Mouse (Mus musculus): ENCODE measurements around the gene Poln.
A peak's percentile ranks its signal among the peaks of the same experiment; 100 is the strongest.

Gene Poln

GRCm38 (mm10) chr5:34168950-34169891, at the start of gene Poln, which contains the start of gene Haus3:
TSS of gene Poln (minus strand) at chr5:34169448.
TSS of gene Haus3 (minus strand) at chr5:34169527.
- DNase-seq (ENCODE audit: low read depth) = peak; percentile 99

DNA sequence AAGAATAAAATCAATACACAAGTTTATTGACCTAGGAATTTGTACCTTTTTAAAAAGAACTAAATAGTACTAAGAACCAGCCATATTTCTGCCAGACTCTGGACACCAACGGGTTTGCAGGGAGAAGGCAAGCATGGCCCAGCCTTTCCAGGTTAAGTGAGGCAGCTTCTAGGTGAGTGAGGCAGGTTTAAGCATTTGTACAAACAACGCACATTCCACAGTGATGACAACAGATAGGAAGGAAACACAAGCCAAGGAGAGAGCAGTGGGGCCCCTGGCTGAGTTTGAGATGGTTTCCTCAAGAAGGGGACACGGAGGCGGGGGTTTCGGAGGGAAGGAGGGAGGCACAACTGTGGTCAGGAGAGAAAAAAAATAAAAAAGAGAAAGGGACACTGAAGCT, 49.4 kb upstream of the Poln start:
- no peak for DNase-seq (ENCODE audit: low read depth)

DNA sequence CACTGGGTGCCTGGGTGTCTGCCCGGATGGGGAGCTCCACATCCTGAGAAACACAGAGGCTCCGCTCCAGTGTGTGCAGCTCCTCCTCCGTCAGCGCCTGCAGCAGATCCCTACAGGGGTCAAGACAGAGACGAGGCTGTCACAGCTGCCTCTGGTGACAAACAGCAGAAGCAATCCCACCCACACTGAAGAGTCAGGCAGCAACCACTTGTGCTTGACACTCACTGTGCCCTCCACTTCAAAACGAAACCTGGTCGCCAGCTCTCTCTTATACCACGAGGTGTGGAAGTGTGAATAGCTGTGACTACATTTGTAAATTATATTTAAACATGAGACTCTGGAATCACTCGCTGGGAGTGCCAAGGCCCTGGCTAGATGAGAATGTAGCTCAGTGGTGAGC, 48.5 kb upstream of the Poln start:
- DNase-seq (ENCODE audit: low read depth) = no peak

DNA sequence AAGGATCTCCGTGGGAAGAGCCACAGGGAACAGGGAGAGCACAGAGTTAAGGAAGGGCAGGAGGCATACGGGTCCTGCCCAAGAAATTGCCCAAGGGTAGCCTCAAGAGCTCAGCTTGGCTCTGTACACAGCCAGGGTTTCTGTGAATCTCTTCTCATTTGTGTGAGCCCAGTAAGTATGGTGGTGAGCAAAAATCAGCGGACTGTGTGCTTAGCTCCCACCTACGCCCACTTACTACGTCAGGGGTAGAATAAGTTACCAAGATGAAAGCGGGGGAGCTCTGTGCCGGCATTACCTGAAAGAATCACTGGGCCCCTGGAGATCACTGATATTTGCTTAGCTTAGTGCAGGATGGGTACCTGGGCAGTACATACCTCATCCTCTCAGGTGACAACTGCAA, 46.8 kb upstream of the Poln start:
- DNase-seq (ENCODE audit: low read depth) = no peak

DNA sequence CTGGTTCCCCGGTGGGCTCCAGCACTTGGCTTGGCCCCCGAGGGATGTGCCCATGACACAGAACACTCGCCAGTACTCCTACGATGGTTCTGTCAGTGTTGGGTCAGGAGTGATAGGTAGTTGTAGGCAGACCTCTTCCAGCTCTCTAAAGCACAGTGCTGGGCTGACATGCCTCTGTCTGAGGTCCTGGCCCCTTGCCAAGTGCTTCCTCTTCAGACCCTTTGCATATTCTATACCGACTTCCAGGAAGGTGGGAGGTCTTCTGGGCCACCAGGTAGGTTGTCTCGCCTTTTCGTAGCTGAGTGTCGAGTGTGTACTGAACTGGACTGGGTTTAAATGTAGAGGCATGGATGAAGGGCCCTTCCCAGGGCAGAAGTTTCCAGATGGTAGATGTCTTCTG, 44.4 kb upstream of the Poln start:
- DNase-seq (ENCODE audit: low read depth) = no peak

GRCm38 (mm10) chr5:34210279-34210678, 41.0 kb upstream of the Poln start:
- peak; percentile 90 for DNase-seq (ENCODE audit: low read depth)

DNA sequence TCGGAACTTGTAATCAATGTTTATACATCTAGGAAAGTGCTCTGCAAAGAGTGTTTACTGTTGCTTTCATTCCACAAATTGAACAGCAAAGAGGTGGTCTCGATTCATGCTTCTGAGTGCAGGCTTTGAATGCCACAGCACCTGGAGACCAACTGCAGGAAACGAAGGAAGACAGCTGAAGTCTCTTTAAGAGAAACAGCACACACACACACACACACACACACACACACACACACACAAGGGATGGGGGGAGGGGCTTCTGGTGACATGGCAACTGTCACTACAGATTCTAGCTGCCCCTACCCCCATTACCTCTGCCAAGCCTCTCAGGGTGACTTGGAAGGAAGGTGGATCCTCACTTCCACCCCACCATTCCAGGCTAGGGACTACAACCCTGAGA, 38.3 kb upstream of the Poln start:
- DNase-seq (ENCODE audit: low read depth) = no peak

DNA sequence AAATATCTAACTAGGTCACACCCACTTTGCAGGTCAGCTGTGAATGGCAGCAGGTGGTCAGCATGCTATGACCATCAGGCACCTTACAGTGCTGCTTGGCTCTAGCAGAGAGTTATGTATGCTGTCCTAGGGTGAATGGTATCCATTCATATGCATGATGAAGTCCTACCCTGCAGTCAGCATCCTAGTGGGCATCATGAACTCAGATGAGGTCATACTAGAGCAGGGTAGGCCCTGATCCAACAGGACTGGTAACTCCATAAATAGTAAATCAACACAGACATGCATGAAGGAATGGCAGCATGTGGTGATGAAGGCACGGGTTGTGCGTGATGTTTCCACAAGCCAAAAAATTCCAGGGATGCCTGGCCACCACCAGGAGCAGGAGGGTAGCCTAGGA, 36.5 kb upstream of the Poln start:
- no peak for DNase-seq (ENCODE audit: low read depth)

DNA sequence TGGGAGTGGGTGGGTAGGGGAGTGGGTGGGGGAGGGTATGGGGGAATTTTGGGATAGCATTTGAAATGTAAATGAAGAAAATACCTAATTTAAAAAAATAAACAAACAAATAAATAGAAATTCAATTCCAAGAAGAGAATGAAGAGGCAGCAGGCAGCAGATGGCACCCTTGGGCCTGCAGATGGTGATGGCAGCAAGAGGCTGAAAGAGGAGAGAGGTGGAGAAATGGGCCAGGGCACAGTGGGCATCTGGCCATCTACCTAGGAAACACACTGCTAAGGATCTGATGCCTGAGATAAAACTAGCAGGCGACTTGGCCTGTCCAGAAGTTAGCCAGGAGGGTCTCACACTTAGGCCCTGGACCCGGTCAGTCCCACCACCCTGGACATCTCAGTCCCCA, 35.7 kb upstream of the Poln start:
- DNase-seq (ENCODE audit: low read depth) = no peak

GRCm38 (mm10) chr5:34202006-34202405, 32.8 kb upstream of the Poln start:
- DNase-seq (ENCODE audit: low read depth) = peak; percentile 17

DNA sequence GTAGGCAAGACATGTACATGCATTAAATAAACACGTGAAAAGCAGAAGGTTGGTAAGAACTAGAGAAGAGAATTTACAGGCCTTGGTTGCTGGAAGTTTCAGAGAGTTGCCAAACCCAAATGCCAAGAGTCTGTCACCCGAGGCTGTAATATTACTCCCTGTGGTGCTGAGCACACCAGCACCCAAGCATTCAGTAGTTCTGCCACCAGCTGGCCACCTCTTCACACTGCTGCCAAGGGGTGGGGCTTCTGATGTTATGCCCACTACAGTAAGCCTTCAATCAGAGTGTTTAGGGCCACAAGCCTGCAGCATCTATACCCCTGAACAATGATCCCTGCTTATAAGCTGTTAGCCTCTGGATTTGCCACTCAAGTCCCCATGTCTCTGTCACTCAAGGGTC, 32.1 kb upstream of the Poln start:
- DNase-seq (ENCODE audit: low read depth) = peak; percentile 18

DNA sequence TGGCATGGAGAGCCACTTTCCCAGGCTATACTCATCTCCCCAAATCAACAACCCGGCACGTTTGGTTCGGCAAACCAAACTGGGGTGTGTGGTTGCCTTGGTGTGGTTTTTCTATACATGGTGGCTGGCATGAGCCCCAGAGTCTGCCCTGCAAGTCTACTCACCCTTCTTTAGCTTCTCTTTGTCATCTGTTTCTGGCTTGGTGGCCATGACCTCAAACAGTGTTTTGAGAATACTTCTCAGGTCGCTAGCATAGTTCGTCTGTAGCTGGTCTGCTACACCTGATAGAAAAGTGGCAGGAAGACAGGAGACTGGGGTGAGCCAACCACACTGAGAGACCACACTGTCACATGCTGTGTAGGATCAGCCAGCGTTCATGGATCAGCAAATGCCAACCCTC, 29.4 kb upstream of the Poln start:
- DNase-seq (ENCODE audit: low read depth) = no peak

GRCm38 (mm10) chr5:34197243-34197642, 28.0 kb upstream of the Poln start:
- no peak for DNase-seq (ENCODE audit: low read depth)

DNA sequence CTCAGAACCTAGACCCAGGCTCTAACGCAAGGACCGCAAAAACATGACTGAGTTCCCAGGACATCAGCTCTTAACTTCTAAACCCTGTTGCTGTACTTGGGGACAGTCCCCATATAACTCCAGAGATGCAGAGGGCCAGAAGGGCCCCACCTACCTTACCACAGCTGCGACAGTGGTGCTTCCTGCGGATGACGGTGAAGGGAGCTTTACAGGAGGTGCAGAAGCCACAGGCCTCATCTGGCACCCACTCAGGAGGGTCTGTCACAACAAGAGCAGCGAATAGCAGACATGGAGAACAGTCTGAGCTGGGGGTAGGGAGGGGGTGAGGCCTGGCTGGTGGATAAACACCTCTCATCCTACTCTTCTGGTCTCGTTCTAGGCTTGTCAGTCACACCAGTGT, 27.2 kb upstream of the Poln start:
- no peak for DNase-seq (ENCODE audit: low read depth)

GRCm38 (mm10) chr5:34195786-34196185, 26.5 kb upstream of the Poln start:
- DNase-seq (ENCODE audit: low read depth) = no peak

DNA sequence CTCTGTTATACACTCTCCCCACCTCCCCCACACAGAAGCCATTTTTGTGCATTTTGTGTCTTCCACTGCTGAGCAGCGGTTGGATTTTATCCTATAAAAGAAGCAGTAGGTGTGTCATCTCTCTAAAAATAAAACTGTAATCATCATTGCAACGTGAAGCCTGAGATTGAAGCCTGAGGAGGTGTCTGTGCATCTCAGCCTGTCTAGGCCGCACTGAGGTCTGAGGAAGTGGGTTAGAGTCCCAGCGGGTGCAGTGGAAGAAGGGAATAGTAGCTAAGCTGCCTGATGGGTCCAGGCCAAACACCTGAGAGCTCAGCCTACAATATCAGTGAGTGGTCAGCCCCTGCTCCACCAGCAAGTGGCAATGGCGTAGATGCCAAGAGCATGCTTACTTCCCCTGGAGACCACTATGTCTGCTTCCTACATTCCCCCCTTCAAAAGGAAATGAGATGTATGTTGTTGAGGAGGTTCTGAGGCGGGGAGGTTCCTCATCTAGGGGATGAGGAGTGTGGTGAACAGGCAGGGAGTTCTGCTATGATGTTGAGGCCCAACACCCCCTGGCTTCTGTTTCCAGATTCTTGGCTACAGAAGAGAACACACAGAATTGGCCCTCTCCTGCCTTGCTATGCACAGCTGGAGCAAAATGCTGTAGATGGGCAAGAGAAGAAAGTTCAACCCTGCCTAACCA, 25.9 kb upstream of the Poln start:
- no peak for DNase-seq (ENCODE audit: low read depth)

GRCm38 (mm10) chr5:34194426-34194825, 25.2 kb upstream of the Poln start:
- DNase-seq (ENCODE audit: low read depth) = no peak

DNA sequence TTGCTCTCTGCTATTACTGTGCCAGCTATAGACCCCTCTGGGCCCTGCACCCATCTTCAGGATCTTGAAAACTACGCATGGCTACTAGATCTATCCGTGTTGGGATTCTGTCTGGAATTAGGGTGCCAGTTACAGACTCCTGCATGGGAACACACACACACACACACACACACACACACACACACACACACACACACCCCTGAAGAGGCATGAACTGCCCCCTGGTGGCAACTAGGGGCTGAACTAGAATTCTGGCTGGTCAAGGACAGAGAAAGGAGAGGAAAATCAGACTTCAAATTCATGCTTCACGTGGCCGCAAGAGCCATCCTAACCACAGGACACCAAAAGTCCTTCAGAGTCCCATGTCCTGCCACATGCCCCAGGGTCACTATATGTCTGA, 22.6 kb upstream of the Poln start:
- peak; percentile 54 for DNase-seq (ENCODE audit: low read depth)

- peak; percentile 87 for DNase-seq (ENCODE audit: low read depth)
Measured at GRCm38 (mm10) chr5:34191021-34191420, 21.8 kb upstream of the Poln start.

DNA sequence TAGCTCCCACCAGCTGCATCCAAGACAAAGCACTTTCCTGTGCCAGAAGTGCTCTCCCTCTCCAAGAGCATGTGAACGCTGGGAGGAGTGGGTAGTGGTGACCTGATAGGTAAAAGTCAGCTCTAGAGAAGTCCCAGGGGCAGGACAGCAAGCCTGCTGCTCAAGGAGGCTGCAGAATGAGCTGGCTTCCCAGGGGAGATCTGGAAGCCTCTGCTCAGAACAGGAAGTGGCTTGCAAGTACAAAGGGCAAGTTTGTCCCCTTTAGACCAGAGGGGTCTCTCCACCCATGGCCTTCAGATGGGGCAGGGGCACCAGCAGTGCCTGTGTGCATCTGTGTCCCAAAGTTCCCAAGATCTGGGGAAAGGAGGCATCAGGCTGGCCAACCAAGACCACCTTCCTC, 20.3 kb upstream of the Poln start:
- DNase-seq (ENCODE audit: low read depth) = no peak

DNA sequence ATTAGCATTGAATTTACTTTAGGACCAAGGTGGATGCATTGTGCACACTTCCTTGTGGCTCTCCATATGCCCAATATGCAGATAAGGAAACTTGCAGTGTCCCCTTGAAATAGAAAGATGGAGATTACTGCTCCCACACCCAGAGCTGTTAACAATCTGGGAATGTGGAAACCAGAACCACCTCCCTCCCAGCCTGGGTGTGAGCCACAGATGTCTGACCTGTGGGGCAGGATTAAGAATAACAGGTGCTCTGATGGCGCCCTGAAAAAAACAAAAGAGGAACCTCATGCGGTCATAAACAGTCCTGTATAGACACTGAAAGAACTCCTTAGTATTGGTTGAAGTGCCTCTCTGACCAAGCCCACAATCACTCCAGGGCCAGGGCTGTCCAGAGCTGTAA, 19.6 kb upstream of the Poln start:
- DNase-seq (ENCODE audit: low read depth) = no peak

- DNase-seq (ENCODE audit: low read depth) = peak; percentile 99
Measured at GRCm38 (mm10) chr5:34187601-34188316, 18.5 kb upstream of the Poln start, which contains the start of gene Mxd4. TSS of gene Mxd4 (minus strand) at chr5:34187720.

GRCm38 (mm10) chr5:34186961-34187391, 17.7 kb upstream of the Poln start:
- peak; percentile 78 for DNase-seq (ENCODE audit: low read depth)
